24 mouse cellular contexts compared by ENCODE assay signal in the genomic region with DNA sequence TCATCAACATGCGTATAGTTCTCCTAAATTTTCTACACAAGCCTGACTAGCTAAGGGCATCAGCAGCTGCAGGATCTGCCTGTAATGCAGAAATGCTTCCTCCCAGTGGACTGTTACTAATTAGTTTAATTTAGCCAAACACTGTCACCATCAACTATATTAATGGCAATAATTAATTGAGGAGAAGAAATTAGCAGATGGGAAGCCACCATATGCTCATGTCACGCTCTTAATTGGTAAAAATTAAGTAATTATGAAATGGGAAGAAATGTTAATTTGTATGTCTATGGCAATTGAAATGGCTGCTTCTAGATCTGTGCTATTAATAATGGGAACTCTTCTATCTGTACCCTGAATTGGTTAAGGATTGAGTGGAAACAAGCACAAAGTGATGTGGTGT.
DNase-seq lines count a peak whose midpoint lies in the region; ATAC-seq and TF ChIP-seq lines count a peak whose summit lies in the region.
"Had no signal": no experiment of that assay in that cellular context is flagged by ENCODE, and none has a peak within 500 bp of the region (broad histone marks: within the 10 kb centered on the region; RNA-seq: fewer than 3 reads in every experiment).

No protein-coding gene starts in this region.

- no peak overlapping the region for H3K27ac ChIP-seq in forebrain, embryonic 14.5 days (ENCODE audit: low read depth, low read length)
- no peak overlapping the region for H3K27ac ChIP-seq in forebrain, embryonic 15.5 days (replicated peaks)
- H3K27ac ChIP-seq in neural tube, embryonic 12.5 days, result no peak overlapping the region
- no peak overlapping the region for H3K27ac ChIP-seq in neural tube, embryonic 15.5 days (replicated peaks)
- no peak overlapping the region for H3K27ac ChIP-seq in hindbrain, postnatal 0 days
- H3K27ac ChIP-seq: embryonic facial prominence, embryonic 10.5 days; kidney, embryonic 15.5 days; limb, embryonic 12.5 days; midbrain, embryonic 12.5 days; stomach, postnatal 0 days had no signal

- no peaks in the 10 kb centered on the region for H3K27me3 ChIP-seq in forebrain, embryonic 14.5 days (replicated peaks; ENCODE audit: control insufficient read depth, insufficient read depth, low read length)
- H3K27me3 ChIP-seq in forebrain, embryonic 15.5 days, result no peaks in the 10 kb centered on the region
- H3K27me3 ChIP-seq in neural tube, embryonic 12.5 days (replicated peaks), result no peaks in the 10 kb centered on the region
- no peaks in the 10 kb centered on the region for H3K27me3 ChIP-seq in neural tube, embryonic 15.5 days (replicated peaks)
- no peaks in the 10 kb centered on the region for H3K27me3 ChIP-seq in hindbrain, postnatal 0 days (ENCODE audit: insufficient read depth, low read length)
- H3K27me3 ChIP-seq: kidney, embryonic 15.5 days; limb, embryonic 12.5 days; midbrain, embryonic 12.5 days had no signal

- no peak overlapping the region for H3K9ac ChIP-seq in forebrain, embryonic 14.5 days (ENCODE audit: low read length)
- H3K9ac ChIP-seq in forebrain, embryonic 15.5 days (replicated peaks), result no peak overlapping the region
- H3K9ac ChIP-seq in neural tube, embryonic 12.5 days, result no peak overlapping the region
- no peak overlapping the region for H3K9ac ChIP-seq in neural tube, embryonic 15.5 days (replicated peaks)
- no peak overlapping the region for H3K9ac ChIP-seq in hindbrain, postnatal 0 days (replicated peaks; ENCODE audit: low read length)
- H3K9ac ChIP-seq: kidney, embryonic 15.5 days; limb, embryonic 12.5 days; midbrain, embryonic 12.5 days had no signal

- WGBS in forebrain, embryonic 14.5 days, result 67% methylated on average over 2 of the region's 2 CpGs
- WGBS in forebrain, embryonic 15.5 days, result 70% methylated on average over 2 of the region's 2 CpGs
- WGBS in neural tube, embryonic 12.5 days, result 85% methylated on average over 2 of the region's 2 CpGs
- 49% methylated on average over 2 of the region's 2 CpGs for WGBS in neural tube, embryonic 15.5 days
- WGBS in hindbrain, postnatal 0 days, result 71% methylated on average over 2 of the region's 2 CpGs

- no peaks in the 10 kb centered on the region for H3K9me3 ChIP-seq in forebrain, embryonic 14.5 days (replicated peaks; ENCODE audit: control insufficient read depth, low read length)
- H3K9me3 ChIP-seq in forebrain, embryonic 15.5 days, result no peaks in the 10 kb centered on the region
- H3K9me3 ChIP-seq in neural tube, embryonic 12.5 days, result no peaks in the 10 kb centered on the region
- no peaks in the 10 kb centered on the region for H3K9me3 ChIP-seq in neural tube, embryonic 15.5 days (replicated peaks)
- H3K9me3 ChIP-seq in hindbrain, postnatal 0 days (ENCODE audit: low read length), result no peaks in the 10 kb centered on the region
- H3K9me3 ChIP-seq: embryonic facial prominence, embryonic 10.5 days; kidney, embryonic 15.5 days; limb, embryonic 12.5 days; midbrain, embryonic 12.5 days had no signal

- peak; percentile 42 for DNase-seq in forebrain, embryonic 14.5 days (ENCODE audit: low spot score)
- peak; percentile 32 for DNase-seq in hindbrain, postnatal 0 days (ENCODE audit: low spot score)
- no peak for DNase-seq in adrenal gland, postnatal 4 days (ENCODE audit: low spot score in 2 of 2)
- no peak for DNase-seq in frontal cortex, postnatal 36 days (ENCODE audit: low spot score in 2 of 2)
- DNase-seq: adrenal gland, postnatal 10 days; cerebellum, adult 11 months; gastrocnemius, postnatal 10 days; heart, adult 11 months; kidney, postnatal 4 days; lung, adult 18-20 months; lung, postnatal 14 days; thymus, adult 2 months; thymus, postnatal 4 days had no signal

- H3K36me3 ChIP-seq in forebrain, embryonic 14.5 days (ENCODE audit: control insufficient read depth, insufficient read depth, low read length), result no peaks in the 10 kb centered on the region
- no peaks in the 10 kb centered on the region for H3K36me3 ChIP-seq in forebrain, embryonic 15.5 days
- no peaks in the 10 kb centered on the region for H3K36me3 ChIP-seq in neural tube, embryonic 12.5 days
- no peaks in the 10 kb centered on the region for H3K36me3 ChIP-seq in neural tube, embryonic 15.5 days
- no peaks in the 10 kb centered on the region for H3K36me3 ChIP-seq in hindbrain, postnatal 0 days (ENCODE audit: insufficient read depth, low read length)
- H3K36me3 ChIP-seq: embryonic facial prominence, embryonic 10.5 days; kidney, embryonic 15.5 days; limb, embryonic 12.5 days; midbrain, embryonic 12.5 days had no signal

- H3K4me3 ChIP-seq in forebrain, embryonic 14.5 days (ENCODE audit: low read depth, low read length), result no peak overlapping the region
- H3K4me3 ChIP-seq in forebrain, embryonic 15.5 days, result no peak overlapping the region
- no peak overlapping the region for H3K4me3 ChIP-seq in neural tube, embryonic 12.5 days
- no peak overlapping the region for H3K4me3 ChIP-seq in neural tube, embryonic 15.5 days (replicated peaks)
- H3K4me3 ChIP-seq in hindbrain, postnatal 0 days (ENCODE audit: low read length), result no peak overlapping the region
- H3K4me3 ChIP-seq: embryonic facial prominence, embryonic 10.5 days; kidney, embryonic 15.5 days; limb, embryonic 12.5 days; midbrain, embryonic 12.5 days had no signal

- no peaks in the 10 kb centered on the region for H3K4me1 ChIP-seq in forebrain, embryonic 14.5 days (ENCODE audit: control insufficient read depth, insufficient read depth, low read length)
- H3K4me1 ChIP-seq in forebrain, embryonic 15.5 days, result no peaks in the 10 kb centered on the region
- no peaks in the 10 kb centered on the region for H3K4me1 ChIP-seq in neural tube, embryonic 12.5 days
- H3K4me1 ChIP-seq in neural tube, embryonic 15.5 days, result no peaks in the 10 kb centered on the region
- no peaks in the 10 kb centered on the region for H3K4me1 ChIP-seq in hindbrain, postnatal 0 days (ENCODE audit: insufficient read depth, low read length)
- H3K4me1 ChIP-seq: embryonic facial prominence, embryonic 10.5 days; kidney, embryonic 15.5 days; limb, embryonic 12.5 days; midbrain, embryonic 12.5 days had no signal

- TF ChIP-seq CTCF in hindbrain, postnatal 0 days (IDR thresholded peaks at IDR 0.05; ENCODE audit: low read depth), result no peak

- no peak overlapping the region for H3K4me2 ChIP-seq in forebrain, embryonic 14.5 days (ENCODE audit: low read length)
- no peak overlapping the region for H3K4me2 ChIP-seq in forebrain, embryonic 15.5 days (replicated peaks)
- H3K4me2 ChIP-seq in neural tube, embryonic 12.5 days (replicated peaks), result no peak overlapping the region
- H3K4me2 ChIP-seq in neural tube, embryonic 15.5 days, result no peak overlapping the region
- no peak overlapping the region for H3K4me2 ChIP-seq in hindbrain, postnatal 0 days (ENCODE audit: low read depth, low read length)
- H3K4me2 ChIP-seq: heart, embryonic 11.5 days; kidney, embryonic 15.5 days; limb, embryonic 12.5 days; liver, embryonic 11.5 days; midbrain, embryonic 12.5 days had no signal

- ATAC-seq in forebrain, embryonic 14.5 days, result peak; percentile 37; the same call in 1 of the 2 replicates
- no peak; the same call in 1 of the 2 replicates for ATAC-seq in forebrain, embryonic 15.5 days (replicated peaks)
- ATAC-seq in neural tube, embryonic 12.5 days (ENCODE audit: low FRiP score, low read depth), result peak; percentile 84
- no peak for ATAC-seq in neural tube, embryonic 15.5 days (ENCODE audit: low FRiP score)
- 0 out of 2 replicates have a peak, but pooled peaks have one; percentile 55 for ATAC-seq in hindbrain, postnatal 0 days
- ATAC-seq: intestine, postnatal 0 days had no signal

Comparison
In these comparisons a context has a peak if more than half of its experiments do, and no peak if none do; other contexts are left out.
1. ATAC-seq: peak in forebrain, embryonic 14.5 days (single experiment), neural tube, embryonic 12.5 days (single experiment) and hindbrain, postnatal 0 days (single experiment); none in forebrain, embryonic 15.5 days (single experiment) and neural tube, embryonic 15.5 days (single experiment).
2. DNase-seq: peak in forebrain, embryonic 14.5 days (single experiment) and hindbrain, postnatal 0 days (single experiment); none in adrenal gland, postnatal 4 days (0 of 2) and frontal cortex, postnatal 36 days (0 of 2).